Mouse (Mus musculus) embryonic facial prominence, embryonic 10.5 days (tissue): Measurements from ENCODE around the gene Kmt2e. TPM values are rescaled to one million over a fixed set of nuclear protein-coding genes. Genes with fewer than 3 reads are reported as not detected.

Experiments
- DNase-seq: peaks from one replicate; pipeline ENCODE4 v3.0.0-alpha.2; 2017; ENCODE audit warnings: low spot score
- H3K27ac ChIP-seq: fragments of 300-500 bp; sonication (generic); replicated peaks from 2 replicates; pipeline ENCODE4 v1.5.1; 2016; ENCODE audit warnings: mild to moderate bottlenecking
- H3K27me3 ChIP-seq: fragments of 300-500 bp; sonication (generic); replicated peaks from 2 replicates; pipeline ENCODE4 v1.6.1; 2016; ENCODE audit warnings: low read depth, mild to moderate bottlenecking; ENCODE audit not compliant: poor library complexity, severe bottlenecking
- H3K36me3 ChIP-seq: fragments of 300-500 bp; sonication (generic); replicated peaks from 2 replicates; pipeline ENCODE4 v1.6.1; 2016; ENCODE audit warnings: mild to moderate bottlenecking, moderate library complexity
- H3K4me1 ChIP-seq: fragments of 300-500 bp; sonication (generic); 2 replicates; pipeline ENCODE4 v1.6.1; 2016
- H3K4me3 ChIP-seq: fragments of 300-500 bp; sonication (generic); 2 replicates; pipeline ENCODE4 v1.5.1; 2016; ENCODE audit warnings: mild to moderate bottlenecking, moderate library complexity
- H3K9me3 ChIP-seq: fragments of 300-500 bp; sonication (generic); 2 replicates; pipeline ENCODE4 v1.6.1; 2016; ENCODE audit warnings: mild to moderate bottlenecking
- WGBS: fragments of 180-500 bp; shearing (Covaris S2); methylation state at CpG from one replicate; pipeline ENCODE4 v1.1.7; 2016; 5-methylcytosine and 5-hydroxymethylcytosine counted together
- polyA plus RNA-seq: library from polyadenylated mRNA; unstranded; fragments of >200 nt; fragmentation: Nextera tagmentation; extraction: Ambion mirVana; gene quantifications from 2 replicates; pipeline ENCODE4 v1.2.1, GENCODE M21; 2016

The Kmt2e gene
- polyA plus RNA-seq, 1 experiment from 2014 or later, result 86.7 TPM

DNA sequence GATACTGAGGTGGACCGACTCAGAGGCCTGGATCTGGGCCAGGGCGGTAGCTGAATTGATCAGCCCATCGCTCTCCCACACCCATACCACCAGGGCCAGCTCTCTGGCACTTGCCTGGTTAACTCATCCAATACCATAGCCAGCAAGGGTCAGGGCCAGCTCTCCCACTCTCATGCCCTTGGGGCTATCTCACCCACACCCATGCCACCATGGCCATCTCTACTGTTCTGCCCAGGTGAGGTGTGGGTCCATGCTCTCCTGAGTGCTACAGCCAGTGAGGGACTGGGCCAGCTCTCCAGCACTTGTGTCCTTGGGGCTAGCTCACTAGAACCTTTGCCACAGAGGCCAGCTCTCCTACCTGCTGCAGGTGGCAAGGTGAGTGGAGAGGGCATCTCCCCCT lies 34.1 kb upstream of the Kmt2e start:
- 95% methylated on average over 3 of the region's 3 CpGs for WGBS
- H3K4me1 ChIP-seq, result peaks cover 3% of the 10 kb centered on the region; the same call in 1 of the 2 replicates
- H3K4me3 ChIP-seq, result no peak overlapping the region
- H3K27me3 ChIP-seq, result no peaks in the 10 kb centered on the region
- peaks cover 40% of the 10 kb centered on the region for H3K36me3 ChIP-seq
- H3K9me3 ChIP-seq, result no peaks in the 10 kb centered on the region
- no peak for DNase-seq
- H3K27ac ChIP-seq, result no peak overlapping the region

DNA sequence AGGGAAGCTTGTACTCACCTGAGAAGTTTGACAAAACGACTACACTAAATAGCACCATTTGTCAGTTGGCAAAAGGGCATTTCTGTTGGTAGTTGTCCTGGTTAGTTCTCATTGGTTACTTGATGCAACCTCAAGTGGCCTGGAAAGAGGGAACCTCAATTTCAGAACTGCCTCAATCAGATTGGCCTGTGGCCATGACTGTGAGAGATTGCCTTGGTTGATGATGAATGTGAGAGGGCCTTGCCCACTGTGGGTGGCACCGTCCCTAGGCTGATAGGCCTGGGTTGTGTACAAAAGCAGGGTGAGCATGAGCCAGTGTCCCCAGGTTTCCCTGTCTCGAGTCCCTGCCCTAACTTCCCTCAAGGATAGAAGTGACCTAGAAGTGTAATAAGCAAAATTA lies 33.4 kb upstream of the Kmt2e start:
- H3K4me1 ChIP-seq, result peaks cover 3% of the 10 kb centered on the region; the same call in 1 of the 2 replicates
- 84% methylated on average over 3 of the region's 3 CpGs for WGBS
- no peak overlapping the region for H3K27ac ChIP-seq
- peaks cover 47% of the 10 kb centered on the region for H3K36me3 ChIP-seq
- no peaks in the 10 kb centered on the region for H3K9me3 ChIP-seq
- no peak overlapping the region for H3K4me3 ChIP-seq
- no peak for DNase-seq
- H3K27me3 ChIP-seq, result no peaks in the 10 kb centered on the region

DNA sequence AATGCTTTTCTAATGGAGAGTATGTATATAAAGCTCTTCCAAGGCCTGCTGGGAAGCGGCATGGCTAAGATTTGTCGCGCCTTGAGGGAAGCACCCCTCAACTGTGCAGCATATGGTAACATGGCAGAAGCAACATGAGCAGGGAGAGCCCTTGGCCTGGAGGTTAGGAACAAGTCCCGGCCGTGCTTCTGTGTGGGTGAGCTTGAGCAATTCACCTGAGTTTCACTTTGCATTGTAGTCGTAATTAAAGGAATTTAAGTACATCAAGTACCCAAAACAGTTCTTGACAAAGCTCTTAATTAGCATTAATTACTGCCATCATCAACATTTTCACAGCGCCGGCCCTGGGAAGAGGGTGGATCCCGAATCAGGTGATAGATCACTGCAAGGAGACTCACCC lies 32.9 kb upstream of the Kmt2e start:
- Histone ChIP-seq H3K4me1 (peaks cover 3% of the 10 kb centered on the region; the same call in 1 of the 2 replicates), H3K27me3 (no peaks in the 10 kb centered on the region), H3K27ac (no peak overlapping the region), H3K36me3 (peaks cover 52% of the 10 kb centered on the region), H3K4me3 (no peak overlapping the region), H3K9me3 (no peaks in the 10 kb centered on the region)
- no peak for DNase-seq
- 80% methylated on average over 9 of the region's 9 CpGs for WGBS

DNA sequence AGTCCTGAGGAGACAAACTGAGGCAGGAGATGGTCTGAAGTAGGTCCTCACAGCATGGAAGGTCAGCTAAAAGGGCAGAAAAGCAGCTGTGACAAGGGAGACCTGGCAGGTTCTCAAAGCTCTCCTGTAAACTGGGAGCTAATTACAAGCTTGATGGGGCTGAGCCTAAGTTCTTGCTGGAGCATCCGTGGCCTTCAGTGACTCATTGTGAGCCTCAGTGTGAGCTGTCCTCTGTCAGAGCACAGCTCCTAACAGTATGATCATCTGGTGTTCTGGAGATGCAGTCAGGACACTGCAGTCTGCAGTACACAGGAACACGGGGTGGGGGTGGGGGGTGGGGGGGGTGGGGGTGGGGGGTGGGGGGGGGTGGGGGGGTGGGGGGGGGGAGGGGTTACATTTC lies 32.2 kb upstream of the Kmt2e start:
- no peaks in the 10 kb centered on the region for H3K27me3 ChIP-seq
- H3K36me3 ChIP-seq, result peaks cover 55% of the 10 kb centered on the region

DNA sequence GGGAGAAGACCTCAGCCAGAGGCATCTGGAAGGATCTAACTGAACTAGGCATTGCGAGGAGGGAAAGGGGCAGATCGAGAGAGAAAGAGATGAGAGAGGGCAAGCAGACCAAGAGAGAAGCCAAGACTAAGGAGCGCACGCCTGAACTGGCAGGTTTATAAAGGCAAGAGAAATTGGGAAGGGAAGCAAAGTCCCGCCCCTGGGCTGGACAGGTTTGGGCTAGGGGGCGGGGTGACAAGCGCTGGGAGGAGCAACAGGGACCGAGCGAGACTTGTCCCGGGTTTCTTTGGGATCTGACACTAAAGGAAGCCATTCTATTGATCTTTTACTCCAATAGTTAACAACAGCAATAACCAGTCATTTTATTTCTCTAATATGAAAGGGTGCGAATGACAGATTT lies 31.1 kb upstream of the Kmt2e start:
- no peak for DNase-seq
- H3K36me3 ChIP-seq, result peaks cover 63% of the 10 kb centered on the region
- H3K4me3 ChIP-seq, result no peak overlapping the region
- H3K4me1 ChIP-seq, result peaks cover 3% of the 10 kb centered on the region; the same call in 1 of the 2 replicates
- no peaks in the 10 kb centered on the region for H3K9me3 ChIP-seq
- H3K27ac ChIP-seq, result no peak overlapping the region
- 68% methylated on average over 11 of the region's 11 CpGs for WGBS
- H3K27me3 ChIP-seq, result no peaks in the 10 kb centered on the region

More for the DNA sequence above, 32.2 kb upstream of the Kmt2e start:
- DNase-seq, result no peak
- Histone ChIP-seq H3K4me1 (peaks cover 3% of the 10 kb centered on the region; the same call in 1 of the 2 replicates), H3K4me3 (no peak overlapping the region), H3K9me3 (no peaks in the 10 kb centered on the region), H3K27ac (no peak overlapping the region)
- 23% methylated on average over 2 of the region's 2 CpGs for WGBS

DNA sequence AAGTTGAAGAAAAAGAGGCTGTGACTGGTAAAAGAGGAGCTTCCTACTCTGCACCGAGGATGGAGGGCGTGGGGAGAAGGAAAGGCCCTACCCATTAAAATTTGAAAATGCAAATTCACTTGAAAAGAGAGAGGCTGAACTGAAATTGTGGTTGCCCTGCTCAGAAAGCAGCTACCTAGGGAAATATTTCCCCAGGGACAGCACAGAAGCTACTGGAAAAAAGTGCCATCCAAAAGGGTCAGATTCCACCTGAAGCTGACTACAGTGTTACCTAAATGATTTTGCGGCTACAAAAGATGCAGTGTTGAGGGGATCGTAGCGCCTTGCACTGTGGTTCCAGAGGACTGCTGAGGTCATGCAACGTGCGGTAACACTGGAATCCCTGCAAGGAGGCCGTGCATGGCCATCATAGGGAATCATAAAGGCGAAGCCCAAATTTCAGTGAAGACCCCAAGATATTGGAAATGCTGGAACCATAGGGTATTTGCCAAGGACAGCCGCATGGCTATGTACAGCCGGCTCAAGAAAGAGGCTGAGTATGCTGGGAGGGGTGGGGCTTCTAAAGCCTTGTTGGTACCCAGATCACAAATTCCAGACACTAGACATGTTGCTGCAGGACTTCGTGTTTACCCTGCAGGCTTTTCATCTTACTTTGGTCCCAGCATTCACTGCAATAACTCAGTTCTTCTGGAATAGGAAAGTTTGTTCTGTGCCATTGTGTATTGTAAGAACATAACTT lies 28.4 kb upstream of the Kmt2e start:
- WGBS, result 92% methylated on average over 12 of the region's 12 CpGs
- DNase-seq, result no peak
- Histone ChIP-seq H3K27me3 (no peaks in the 10 kb centered on the region), H3K9me3 (no peaks in the 10 kb centered on the region), H3K4me3 (no peak overlapping the region), H3K27ac (no peak overlapping the region), H3K36me3 (peaks cover 73% of the 10 kb centered on the region), H3K4me1 (peaks cover 7% of the 10 kb centered on the region; the same call in 1 of the 2 replicates)

DNA sequence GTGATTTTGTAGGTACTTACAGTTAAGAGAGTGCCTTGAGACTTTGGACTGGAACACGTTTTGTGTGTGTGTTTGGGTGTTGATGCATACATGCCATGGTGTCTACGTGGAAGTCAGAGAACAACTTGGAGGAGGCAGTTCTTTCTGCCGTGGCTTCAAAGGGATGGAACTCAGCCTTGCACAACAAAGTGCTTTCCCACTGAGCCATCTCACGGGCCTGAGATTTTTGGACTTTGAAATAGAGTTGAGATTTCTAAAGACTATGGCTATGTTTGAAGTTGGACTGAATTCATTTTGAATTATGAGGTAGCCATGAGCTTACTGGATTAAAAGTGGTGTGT lies 27.9 kb upstream of the Kmt2e start:
- no peak for DNase-seq
- no peaks in the 10 kb centered on the region for H3K27me3 ChIP-seq
- WGBS, result 83% methylated on average over 4 of the region's 4 CpGs
- H3K9me3 ChIP-seq, result no peaks in the 10 kb centered on the region
- peaks cover 72% of the 10 kb centered on the region for H3K36me3 ChIP-seq
- H3K4me3 ChIP-seq, result no peak overlapping the region
- H3K27ac ChIP-seq, result no peak overlapping the region
- peaks cover 7% of the 10 kb centered on the region; the same call in 1 of the 2 replicates for H3K4me1 ChIP-seq

DNA sequence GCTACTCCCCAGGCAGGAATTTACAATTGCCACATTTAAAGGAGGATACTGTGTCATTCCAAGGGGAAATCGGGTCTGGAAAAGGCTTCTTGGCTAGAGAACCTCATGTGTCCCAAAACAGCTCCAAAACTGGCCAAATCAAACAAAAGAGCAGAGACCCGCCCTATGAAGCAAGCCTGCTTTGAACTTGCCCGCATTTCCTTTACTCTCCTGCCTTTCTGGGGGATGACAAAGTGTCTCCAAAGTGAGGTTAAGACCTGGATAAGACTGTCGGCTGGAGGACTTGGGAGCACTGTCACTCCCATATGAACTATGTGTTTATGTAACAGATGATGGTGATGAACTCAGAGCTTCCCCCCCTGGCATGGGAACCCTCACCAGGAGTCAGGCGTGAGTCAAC lies 26.1 kb upstream of the Kmt2e start:
- Histone ChIP-seq H3K4me3 (no peak overlapping the region), H3K27me3 (no peaks in the 10 kb centered on the region), H3K4me1 (peaks cover 18% of the 10 kb centered on the region), H3K36me3 (peaks cover 75% of the 10 kb centered on the region), H3K9me3 (no peaks in the 10 kb centered on the region), H3K27ac (no peak overlapping the region)
- WGBS, result 77% methylated on average over 5 of the region's 5 CpGs
- DNase-seq, result no peak

DNA sequence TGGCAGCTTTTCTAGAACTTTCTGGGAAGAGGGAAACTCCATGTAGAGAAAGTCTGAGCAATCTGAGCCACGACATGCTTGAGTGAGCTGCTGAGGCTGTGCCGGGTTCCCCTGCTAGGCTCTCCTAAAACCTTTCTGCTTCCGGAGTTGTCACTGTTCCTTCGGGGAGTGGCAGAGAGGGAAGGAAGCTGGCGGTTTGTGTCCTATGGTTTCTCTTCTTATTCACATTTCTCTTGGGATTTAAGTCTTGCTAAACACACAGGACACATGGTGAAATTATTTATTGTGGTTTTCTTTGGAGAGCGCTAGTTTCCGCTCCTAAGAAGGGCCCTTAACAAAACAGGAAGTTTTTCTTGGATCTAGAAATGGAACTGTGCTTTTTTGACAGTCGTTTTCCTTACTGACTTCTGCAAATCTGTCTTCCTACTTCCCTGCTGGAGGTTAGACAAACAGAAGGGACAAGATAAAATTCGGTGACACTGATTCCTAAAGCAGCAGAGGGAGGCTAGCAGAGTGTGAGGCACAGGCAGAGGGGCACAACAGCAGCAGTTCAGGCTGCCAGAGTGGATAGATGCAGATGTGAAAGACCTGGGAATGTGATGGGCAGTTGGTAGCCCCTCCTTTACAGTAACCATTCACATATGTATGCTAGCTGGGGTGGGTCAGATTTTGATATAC lies 24.1 kb upstream of the Kmt2e start:
- 64% methylated on average over 9 of the region's 9 CpGs for WGBS
- Histone ChIP-seq H3K4me3 (no peak overlapping the region), H3K27me3 (no peaks in the 10 kb centered on the region), H3K36me3 (peaks cover 66% of the 10 kb centered on the region), H3K9me3 (no peaks in the 10 kb centered on the region), H3K4me1 (peaks cover 37% of the 10 kb centered on the region), H3K27ac (no peak overlapping the region)
- DNase-seq, result no peak

DNA sequence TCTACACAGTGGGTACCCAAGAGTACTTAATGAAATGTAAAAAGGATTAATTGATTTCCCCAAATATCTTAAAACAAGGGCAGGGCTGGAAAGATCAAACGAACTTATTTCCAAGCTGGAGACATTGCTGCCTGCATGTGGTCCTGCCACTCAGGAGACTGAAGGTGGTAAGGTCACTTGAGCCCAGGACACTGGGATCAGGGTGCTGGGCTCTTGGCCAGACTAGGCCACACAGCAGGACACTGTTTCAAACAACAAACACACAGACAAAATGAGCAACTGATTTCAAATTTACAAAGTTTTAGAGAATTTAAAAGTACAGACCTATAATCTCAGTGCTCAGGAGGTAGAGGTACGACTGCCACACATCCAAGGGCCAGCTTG lies 23.5 kb upstream of the Kmt2e start:
- Histone ChIP-seq H3K4me1 (peaks cover 42% of the 10 kb centered on the region), H3K9me3 (no peaks in the 10 kb centered on the region), H3K27me3 (no peaks in the 10 kb centered on the region), H3K36me3 (peaks cover 61% of the 10 kb centered on the region), H3K4me3 (no peak overlapping the region), H3K27ac (no peak overlapping the region)
- WGBS, result 78% methylated on average over 2 of the region's 2 CpGs
- no peak for DNase-seq

DNA sequence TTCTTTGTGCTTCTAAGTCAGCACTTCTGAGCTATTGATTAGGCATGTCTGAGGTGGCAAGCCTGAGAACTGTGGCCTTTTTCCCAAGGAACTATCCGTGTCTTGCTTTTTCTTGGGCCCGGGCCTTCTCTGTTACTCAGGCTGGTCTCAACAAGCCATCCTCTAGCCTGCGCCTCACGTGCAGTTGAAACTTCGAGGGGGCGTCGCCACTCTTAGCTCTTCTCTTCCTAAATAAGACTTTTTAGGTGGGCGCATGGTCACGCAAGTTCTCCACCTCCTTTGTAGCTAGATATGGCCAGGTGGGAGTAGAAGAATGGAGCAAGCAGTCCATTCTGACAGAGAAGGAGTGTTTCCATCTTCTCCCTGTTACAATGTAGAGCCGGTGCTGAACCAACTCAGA lies 22.6 kb upstream of the Kmt2e start:
- WGBS, result 85% methylated on average over 10 of the region's 10 CpGs
- H3K4me3 ChIP-seq, result no peak overlapping the region
- peaks cover 48% of the 10 kb centered on the region for H3K4me1 ChIP-seq
- no peaks in the 10 kb centered on the region for H3K9me3 ChIP-seq
- H3K36me3 ChIP-seq, result peaks cover 51% of the 10 kb centered on the region
- H3K27me3 ChIP-seq, result no peaks in the 10 kb centered on the region
- DNase-seq, result no peak
- no peak overlapping the region for H3K27ac ChIP-seq

DNA sequence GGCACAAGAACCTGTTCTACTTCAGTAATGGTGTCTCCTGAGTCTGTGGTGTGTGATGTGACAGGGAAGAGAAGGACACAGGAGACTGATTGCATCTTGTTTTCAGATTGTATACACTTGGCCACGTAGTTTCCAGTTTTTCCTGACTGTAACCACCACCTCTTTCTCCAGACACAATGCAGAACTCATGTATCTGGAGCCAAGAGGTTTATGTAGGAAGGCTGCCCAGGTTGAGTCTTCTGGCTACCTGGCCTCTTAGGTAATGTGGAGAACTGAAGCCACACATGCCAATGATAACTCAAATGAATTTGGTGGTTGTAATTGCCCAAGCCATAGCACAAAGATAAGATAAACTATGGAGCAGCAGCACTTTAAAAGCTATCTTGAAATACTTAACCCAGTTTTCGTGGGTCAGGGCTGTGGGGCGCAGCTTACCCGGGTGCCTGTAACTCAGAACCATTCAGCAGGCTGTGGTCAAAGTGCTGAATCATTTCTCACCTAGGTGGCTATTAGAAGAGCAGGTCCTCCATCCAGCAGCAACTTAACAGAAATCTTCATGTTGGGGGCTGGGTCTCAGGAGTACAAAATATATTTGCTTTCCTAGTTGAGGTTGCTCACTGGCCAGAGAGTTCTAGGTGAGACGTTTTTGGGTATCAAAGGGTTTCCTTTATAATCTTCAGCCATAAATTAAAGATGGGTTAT lies 21.8 kb upstream of the Kmt2e start:
- H3K27me3 ChIP-seq, result no peaks in the 10 kb centered on the region

DNA sequence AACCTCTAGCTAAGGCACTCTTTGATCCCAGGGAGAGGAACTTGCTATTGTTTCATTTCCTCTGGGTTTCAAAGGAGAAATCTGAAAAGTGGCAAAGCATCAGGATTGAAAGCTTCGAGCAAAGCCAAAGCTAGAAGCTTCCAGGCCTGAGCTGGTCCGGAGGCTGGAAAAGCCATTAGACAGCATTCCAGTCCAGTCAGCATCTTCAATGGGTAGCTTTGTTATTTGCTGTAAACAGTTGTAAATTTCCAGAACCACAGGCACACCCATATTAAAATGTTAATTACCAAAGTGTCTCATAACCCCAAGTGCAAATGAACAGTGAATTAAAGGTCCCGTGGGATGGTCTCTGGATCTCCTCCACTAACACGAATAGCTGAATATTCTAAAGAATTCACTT lies 21.2 kb upstream of the Kmt2e start:
- Histone ChIP-seq H3K27ac (no peak overlapping the region), H3K36me3 (peaks cover 44% of the 10 kb centered on the region), H3K27me3 (no peaks in the 10 kb centered on the region), H3K4me1 (peaks cover 54% of the 10 kb centered on the region), H3K9me3 (no peaks in the 10 kb centered on the region), H3K4me3 (no peak overlapping the region)
- no peak for DNase-seq
- 80% methylated on average over 4 of the region's 4 CpGs for WGBS

More for the DNA sequence above, 21.8 kb upstream of the Kmt2e start:
- peaks cover 48% of the 10 kb centered on the region for H3K4me1 ChIP-seq
- peaks cover 48% of the 10 kb centered on the region for H3K36me3 ChIP-seq
- H3K9me3 ChIP-seq, result no peaks in the 10 kb centered on the region
- 87% methylated on average over 5 of the region's 5 CpGs for WGBS
- no peak for DNase-seq
- H3K27ac ChIP-seq, result no peak overlapping the region
- no peak overlapping the region for H3K4me3 ChIP-seq
